Mouse (Mus musculus): ENCODE measurements around the gene Gm1979. TPM values are rescaled to one million over a fixed set of nuclear protein-coding genes. Genes with fewer than 3 reads are reported as not detected.

Gm1979 gene
- polyA plus RNA-seq, 1 experiment from 2014 or later: not detected

Other genes with a start within 250 kb of the Gm1979 start
- gene Actr3b, start 244.8 kb downstream of the Gm1979 start, polyA plus RNA-seq (2015; fragmentation: Nextera tagmentation; extraction: Ambion mirVana): 0.90 and 0.95 TPM in 2 replicates
- not detected in 2 replicates for gene Gm21663, start 62.4 kb downstream of the Gm1979 start, polyA plus RNA-seq (2015; fragmentation: Nextera tagmentation; extraction: Ambion mirVana)
- not detected in 2 replicates for gene Gm21671, start 50.4 kb downstream of the Gm1979 start, polyA plus RNA-seq (2015; fragmentation: Nextera tagmentation; extraction: Ambion mirVana)
- gene Gm21680, start 32.1 kb downstream of the Gm1979 start, polyA plus RNA-seq (2015; fragmentation: Nextera tagmentation; extraction: Ambion mirVana): not detected in 2 replicates
- gene Gm21698, start 16.1 kb downstream of the Gm1979 start, polyA plus RNA-seq (2015; fragmentation: Nextera tagmentation; extraction: Ambion mirVana): not detected in 2 replicates
- not detected in 2 replicates for gene Gm5862, start 18.1 kb upstream of the Gm1979 start, polyA plus RNA-seq (2015; fragmentation: Nextera tagmentation; extraction: Ambion mirVana)
- not detected in 2 replicates for gene Speer4a, start 34.8 kb upstream of the Gm1979 start, polyA plus RNA-seq (2015; fragmentation: Nextera tagmentation; extraction: Ambion mirVana)
- gene Gm7347, start 53.8 kb upstream of the Gm1979 start, polyA plus RNA-seq (2015; fragmentation: Nextera tagmentation; extraction: Ambion mirVana): not detected in 2 replicates
- gene Gm10471, start 84.5 kb upstream of the Gm1979 start, polyA plus RNA-seq (2015; fragmentation: Nextera tagmentation; extraction: Ambion mirVana): not detected in 2 replicates
- not detected in 2 replicates for gene 5031410I06Rik, start 100.6 kb upstream of the Gm1979 start, polyA plus RNA-seq (2015; fragmentation: Nextera tagmentation; extraction: Ambion mirVana)
- not detected in 2 replicates for gene Gm10220, start 116.6 kb upstream of the Gm1979 start, polyA plus RNA-seq (2015; fragmentation: Nextera tagmentation; extraction: Ambion mirVana)